Mouse (Mus musculus) brain, embryonic 18.5 days (tissue): ENCODE data around the gene Ebf4.
"Not testable (repeated sequence)": the region's sequence is repeated elsewhere in the genome, so short reads cannot be mapped to it uniquely, and the experiment has no call there.

Source experiments
- DNase-seq: peaks from one replicate; pipeline ENCODE4 v3.0.0-alpha.2; 2012; ENCODE audit warnings: low read depth, low spot score

The Ebf4 gene

GRCm38 (mm10) chr2:130295331-130296133, 563 bp downstream of the Ebf4 start:
- DNase-seq: peak; percentile 34

- DNase-seq: no peak
Observed at GRCm38 (mm10) chr2:130296134-130296745, 1.3 kb downstream of the Ebf4 start.

- no peak for DNase-seq
Observed at GRCm38 (mm10) chr2:130297580-130297979, 2.6 kb downstream of the Ebf4 start.

- no peak for DNase-seq
Observed at GRCm38 (mm10) chr2:130303014-130303413, 8.0 kb downstream of the Ebf4 start.

- DNase-seq: no peak
Observed at GRCm38 (mm10) chr2:130327057-130327456, 32.1 kb downstream of the Ebf4 start.

- no peak for DNase-seq
Observed at GRCm38 (mm10) chr2:130329502-130329901, 34.5 kb downstream of the Ebf4 start.

GRCm38 (mm10) chr2:130335112-130335511, 40.1 kb downstream of the Ebf4 start:
- no peak for DNase-seq

- no peak for DNase-seq
Observed at GRCm38 (mm10) chr2:130340464-130341219, 45.7 kb downstream of the Ebf4 start.

- no peak for DNase-seq
Observed at GRCm38 (mm10) chr2:130341220-130341580, 46.2 kb downstream of the Ebf4 start.

- DNase-seq: no peak
Observed at GRCm38 (mm10) chr2:130350376-130350775, 55.4 kb downstream of the Ebf4 start.

- no peak for DNase-seq
Observed at GRCm38 (mm10) chr2:130351758-130352339, 56.9 kb downstream of the Ebf4 start.

- DNase-seq: no peak
Observed at GRCm38 (mm10) chr2:130353411-130353810, 58.4 kb downstream of the Ebf4 start.

- no peak for DNase-seq
Observed at GRCm38 (mm10) chr2:130353889-130354288, 58.9 kb downstream of the Ebf4 start.

GRCm38 (mm10) chr2:130357551-130357950, 62.6 kb downstream of the Ebf4 start:
- DNase-seq: no peak

- no peak for DNase-seq
Observed at GRCm38 (mm10) chr2:130358852-130359251, 63.9 kb downstream of the Ebf4 start.

- DNase-seq: no peak
Observed at GRCm38 (mm10) chr2:130362511-130363026, 67.6 kb downstream of the Ebf4 start.

GRCm38 (mm10) chr2:130365211-130366094, 70.5 kb downstream of the Ebf4 start:
- DNase-seq: no peak

- DNase-seq: no peak
Observed at GRCm38 (mm10) chr2:130367386-130367785, 72.4 kb downstream of the Ebf4 start.

- DNase-seq: not testable (repeated sequence)
Observed at GRCm38 (mm10) chr2:130373026-130373425, 78.1 kb downstream of the Ebf4 start.

- DNase-seq: no peak
Observed at GRCm38 (mm10) chr2:130374951-130375350, 80.0 kb downstream of the Ebf4 start.

GRCm38 (mm10) chr2:130383205-130383604, 88.2 kb downstream of the Ebf4 start:
- DNase-seq: no peak
